Mouse (Mus musculus) midbrain, embryonic 15.5 days (tissue): ENCODE measurements around the gene Tmtc1. TPM values are rescaled to one million over a fixed set of nuclear protein-coding genes. Genes with fewer than 3 reads are reported as not detected.

Experiments used
- ATAC-seq: fragments of 200-750 bp; cut with Nextera tagmentation; replicated peaks from 2 replicates; pipeline ENCODE4 v1.8.0; 2017; ENCODE audit warnings: moderate TSS enrichment
- H3K27ac ChIP-seq: fragments of 300-500 bp; sonication (generic); 2 replicates; pipeline ENCODE4 v1.5.1; 2015; ENCODE audit warnings: mild to moderate bottlenecking, inconsistent platforms
- H3K27me3 ChIP-seq: fragments of 300-500 bp; sonication (generic); replicated peaks from 2 replicates; pipeline ENCODE4 v1.6.1; 2015; ENCODE audit warnings: inconsistent platforms
- H3K36me3 ChIP-seq: fragments of 300-500 bp; sonication (generic); replicated peaks from 2 replicates; pipeline ENCODE4 v1.6.1; 2015; ENCODE audit warnings: inconsistent platforms
- H3K4me1 ChIP-seq: fragments of 300-500 bp; sonication (generic); 2 replicates; pipeline ENCODE4 v1.6.1; 2015; ENCODE audit warnings: inconsistent platforms
- H3K4me2 ChIP-seq: fragments of 300-500 bp; sonication (generic); 2 replicates; pipeline ENCODE4 v1.6.1; 2015; ENCODE audit warnings: inconsistent platforms, mild to moderate bottlenecking, moderate library complexity
- H3K4me3 ChIP-seq: fragments of 300-500 bp; sonication (generic); 2 replicates; pipeline ENCODE4 v1.5.1; 2015; ENCODE audit warnings: mild to moderate bottlenecking, inconsistent platforms
- H3K9ac ChIP-seq: fragments of 300-500 bp; sonication (generic); 2 replicates; pipeline ENCODE4 v1.6.1; 2015; ENCODE audit warnings: mild to moderate bottlenecking, inconsistent platforms
- H3K9me3 ChIP-seq: fragments of 300-500 bp; sonication (generic); 2 replicates; pipeline ENCODE4 v1.6.1; 2016; ENCODE audit warnings: inconsistent platforms
- WGBS: fragments of 180-500 bp; shearing (Covaris S2); methylation state at CpG from one replicate; pipeline ENCODE4 v1.1.7; 2015; ENCODE audit warnings: mixed read lengths; 5-methylcytosine and 5-hydroxymethylcytosine counted together
- polyA plus RNA-seq: library from polyadenylated mRNA; unstranded; fragments of >200 nt; fragmentation: Nextera tagmentation; extraction: Ambion mirVana; gene quantifications from 2 replicates; pipeline ENCODE4 v1.2.1, GENCODE M21; 2015

Tmtc1 gene
- polyA plus RNA-seq, 1 experiment from 2014 or later = 2.3 TPM

- no peak for ATAC-seq
- 0 out of 2 replicates have a peak, but pooled peaks cover 2% of the 10 kb centered on the region for H3K4me1 ChIP-seq
- no peak overlapping the region for H3K4me3 ChIP-seq
- no peak overlapping the region for H3K27ac ChIP-seq
- peaks cover 9% of the 10 kb centered on the region; the same call in 1 of the 2 replicates for H3K36me3 ChIP-seq
- H3K9me3 ChIP-seq = peaks cover 4% of the 10 kb centered on the region; the same call in 1 of the 2 replicates
- no peak overlapping the region for H3K4me2 ChIP-seq
- H3K27me3 ChIP-seq = no peaks in the 10 kb centered on the region
- 33% methylated on average over 8 of the region's 12 CpGs for WGBS
- no peak overlapping the region for H3K9ac ChIP-seq
Measured at GRCm38 (mm10) chr6:148358580-148359246, 85.5 kb downstream of the Tmtc1 start.

DNA sequence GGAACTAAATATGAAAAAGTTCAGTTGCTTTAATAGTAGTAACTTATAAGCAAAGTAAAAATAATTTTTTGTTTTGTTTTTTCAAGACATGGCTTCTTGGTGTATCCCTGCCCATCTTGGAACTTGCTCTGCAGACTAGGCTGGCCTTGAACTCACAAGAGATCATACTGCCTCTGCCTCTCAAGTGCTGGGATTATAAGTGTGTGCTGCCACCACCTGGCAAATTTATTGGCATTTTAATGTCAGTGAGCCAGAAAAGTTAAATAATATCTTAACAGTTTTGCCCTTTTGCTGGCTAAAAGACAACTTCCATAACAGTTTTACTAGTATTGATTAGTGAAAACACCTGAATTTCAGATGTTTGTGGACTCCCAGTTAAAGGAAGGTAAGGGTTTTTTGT is 88.0 kb downstream of the Tmtc1 start:
- no peak overlapping the region for H3K4me2 ChIP-seq
- no peaks in the 10 kb centered on the region for H3K27me3 ChIP-seq
- no peak overlapping the region for H3K4me3 ChIP-seq
- no peak for ATAC-seq
- no peaks in the 10 kb centered on the region for H3K4me1 ChIP-seq
- H3K36me3 ChIP-seq = peaks cover 9% of the 10 kb centered on the region; the same call in 1 of the 2 replicates
- H3K9ac ChIP-seq = no peak overlapping the region
- H3K9me3 ChIP-seq = peaks cover 4% of the 10 kb centered on the region; the same call in 1 of the 2 replicates
- no peak overlapping the region for H3K27ac ChIP-seq

DNA sequence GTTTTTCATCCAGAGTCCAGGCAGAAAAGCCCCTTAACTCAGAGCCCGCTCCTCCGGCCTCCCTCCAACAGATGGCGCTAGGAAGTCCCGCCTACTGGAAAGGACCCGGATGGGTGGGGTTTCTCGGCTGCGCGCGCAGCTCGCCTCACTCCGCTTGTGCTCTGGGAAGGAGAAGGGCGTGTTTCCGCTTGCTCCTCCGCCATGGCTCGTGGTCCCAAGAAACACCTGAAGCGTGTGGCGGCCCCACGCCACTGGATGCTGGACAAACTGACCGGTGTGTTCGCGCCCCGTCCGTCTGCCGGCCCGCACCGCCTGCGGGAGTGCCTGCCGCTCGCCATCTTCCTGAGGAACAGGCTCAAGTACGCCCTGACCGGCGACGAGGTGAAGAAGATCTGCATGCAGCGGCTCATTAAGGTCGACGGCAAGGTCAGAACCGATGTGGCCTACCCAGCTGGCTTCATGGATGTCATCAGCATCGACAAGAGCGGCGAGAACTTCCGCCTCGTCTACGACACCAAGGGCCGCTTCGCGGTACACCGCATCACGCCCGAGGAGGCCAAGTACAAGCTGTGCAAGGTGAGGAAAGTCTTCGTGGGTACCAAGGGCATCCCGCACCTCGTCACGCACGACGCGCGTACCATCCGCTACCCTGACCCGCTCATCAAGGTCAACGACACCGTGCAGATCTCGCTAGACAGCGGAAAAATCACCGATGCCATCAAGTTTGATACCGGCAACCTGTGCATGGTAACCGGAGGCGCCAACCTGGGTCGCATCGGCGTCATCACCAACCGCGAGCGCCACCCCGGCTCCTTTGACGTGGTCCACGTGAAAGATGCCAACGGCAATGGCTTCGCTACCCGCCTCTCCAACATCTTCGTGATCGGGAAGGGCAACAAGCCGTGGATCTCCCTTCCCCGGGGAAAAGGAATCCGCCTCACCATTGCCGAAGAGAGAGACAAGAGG is 89.4 kb downstream of the Tmtc1 start:
- H3K9ac ChIP-seq = peak overlapping the region; percentile 37; the same call in 1 of the 2 replicates
- no peak overlapping the region for H3K27ac ChIP-seq
- H3K9me3 ChIP-seq = peaks cover 4% of the 10 kb centered on the region; the same call in 1 of the 2 replicates
- peaks cover 9% of the 10 kb centered on the region; the same call in 1 of the 2 replicates for H3K36me3 ChIP-seq
- H3K4me3 ChIP-seq = peak overlapping the region; percentile 46
- no peaks in the 10 kb centered on the region for H3K27me3 ChIP-seq
- H3K4me2 ChIP-seq = peak overlapping the region; percentile 51
- peak; percentile 90 for ATAC-seq
- 34% methylated on average over 85 of the region's 85 CpGs for WGBS
- no peaks in the 10 kb centered on the region for H3K4me1 ChIP-seq

DNA sequence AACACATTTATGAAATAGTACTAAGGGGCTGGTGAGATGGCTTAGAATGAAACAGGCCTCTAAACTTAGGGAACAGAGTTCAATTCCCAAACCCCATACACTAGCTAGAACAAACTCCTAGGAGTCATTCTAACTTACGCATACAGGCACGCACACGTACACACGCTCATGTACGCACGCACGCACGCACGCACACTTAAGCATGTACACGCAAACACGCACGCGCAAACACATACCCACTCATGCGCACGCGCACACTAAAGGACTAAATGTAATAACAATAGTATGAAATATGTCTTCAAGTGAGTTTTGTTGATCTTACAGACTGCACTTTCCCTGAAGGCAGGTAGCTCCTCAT is 90.1 kb downstream of the Tmtc1 start:
- Histone ChIP-seq H3K4me3 (peak overlapping the region; percentile 46), H3K4me1 (no peaks in the 10 kb centered on the region), H3K36me3 (peaks cover 9% of the 10 kb centered on the region; the same call in 1 of the 2 replicates), H3K27me3 (no peaks in the 10 kb centered on the region), H3K27ac (no peak overlapping the region), H3K4me2 (peak overlapping the region; percentile 51), H3K9me3 (peaks cover 4% of the 10 kb centered on the region; the same call in 1 of the 2 replicates), H3K9ac (no peak overlapping the region)
- 82% methylated on average over 16 of the region's 16 CpGs for WGBS
- ATAC-seq = peak; percentile 62; the same call in 1 of the 2 replicates

- Histone ChIP-seq H3K27me3 (no peaks in the 10 kb centered on the region), H3K4me3 (no peak overlapping the region), H3K9me3 (no peaks in the 10 kb centered on the region), H3K9ac (no peak overlapping the region), H3K27ac (no peak overlapping the region), H3K4me2 (no peak overlapping the region), H3K4me1 (no peaks in the 10 kb centered on the region), H3K36me3 (no peaks in the 10 kb centered on the region)
- no peak for ATAC-seq
- WGBS = 86% methylated on average over 3 of the region's 3 CpGs
Measured at GRCm38 (mm10) chr6:148345001-148345400, 99.2 kb downstream of the Tmtc1 start.

GRCm38 (mm10) chr6:148342191-148342590 is 102.0 kb downstream of the Tmtc1 start:
- H3K27ac ChIP-seq = no peak overlapping the region
- H3K9me3 ChIP-seq = no peaks in the 10 kb centered on the region
- H3K4me1 ChIP-seq = peaks cover 6% of the 10 kb centered on the region; the same call in 1 of the 2 replicates
- no peaks in the 10 kb centered on the region for H3K27me3 ChIP-seq
- no peak for ATAC-seq
- 90% methylated on average over 2 of the region's 2 CpGs for WGBS
- no peak overlapping the region for H3K4me2 ChIP-seq
- H3K36me3 ChIP-seq = no peaks in the 10 kb centered on the region
- no peak overlapping the region for H3K9ac ChIP-seq
- no peak overlapping the region for H3K4me3 ChIP-seq

- 81% methylated on average over 2 of the region's 2 CpGs for WGBS
- no peak for ATAC-seq
- no peaks in the 10 kb centered on the region for H3K9me3 ChIP-seq
Measured at GRCm38 (mm10) chr6:148341765-148342164, 102.4 kb downstream of the Tmtc1 start.

GRCm38 (mm10) chr6:148338326-148338957 is 105.7 kb downstream of the Tmtc1 start:
- Histone ChIP-seq H3K4me2 (no peak overlapping the region), H3K27me3 (no peaks in the 10 kb centered on the region), H3K4me1 (peaks cover 6% of the 10 kb centered on the region; the same call in 1 of the 2 replicates), H3K4me3 (no peak overlapping the region), H3K36me3 (no peaks in the 10 kb centered on the region), H3K27ac (no peak overlapping the region), H3K9me3 (no peaks in the 10 kb centered on the region), H3K9ac (no peak overlapping the region)
- WGBS = 17% methylated on average over 3 of the region's 3 CpGs
- peak; percentile 74 for ATAC-seq

More at GRCm38 (mm10) chr6:148341765-148342164, 102.4 kb downstream of the Tmtc1 start:
- H3K36me3 ChIP-seq = no peaks in the 10 kb centered on the region
- H3K9ac ChIP-seq = no peak overlapping the region
- H3K4me1 ChIP-seq = peaks cover 6% of the 10 kb centered on the region; the same call in 1 of the 2 replicates
- no peaks in the 10 kb centered on the region for H3K27me3 ChIP-seq
- H3K4me2 ChIP-seq = no peak overlapping the region
- no peak overlapping the region for H3K4me3 ChIP-seq
- H3K27ac ChIP-seq = no peak overlapping the region

GRCm38 (mm10) chr6:148336290-148336955 is 107.8 kb downstream of the Tmtc1 start:
- Histone ChIP-seq H3K4me3 (no peak overlapping the region), H3K4me1 (peaks cover 6% of the 10 kb centered on the region; the same call in 1 of the 2 replicates), H3K9me3 (no peaks in the 10 kb centered on the region), H3K27ac (no peak overlapping the region), H3K4me2 (no peak overlapping the region), H3K9ac (no peak overlapping the region), H3K36me3 (no peaks in the 10 kb centered on the region), H3K27me3 (no peaks in the 10 kb centered on the region)
- no peak for ATAC-seq

- Histone ChIP-seq H3K36me3 (no peaks in the 10 kb centered on the region), H3K27me3 (no peaks in the 10 kb centered on the region), H3K9ac (no peak overlapping the region), H3K9me3 (no peaks in the 10 kb centered on the region), H3K4me3 (no peak overlapping the region), H3K27ac (no peak overlapping the region), H3K4me2 (no peak overlapping the region), H3K4me1 (no peaks in the 10 kb centered on the region)
- 89% methylated on average over 2 of the region's 2 CpGs for WGBS
- no peak for ATAC-seq
Measured at GRCm38 (mm10) chr6:148331916-148332315, 112.3 kb downstream of the Tmtc1 start.

DNA sequence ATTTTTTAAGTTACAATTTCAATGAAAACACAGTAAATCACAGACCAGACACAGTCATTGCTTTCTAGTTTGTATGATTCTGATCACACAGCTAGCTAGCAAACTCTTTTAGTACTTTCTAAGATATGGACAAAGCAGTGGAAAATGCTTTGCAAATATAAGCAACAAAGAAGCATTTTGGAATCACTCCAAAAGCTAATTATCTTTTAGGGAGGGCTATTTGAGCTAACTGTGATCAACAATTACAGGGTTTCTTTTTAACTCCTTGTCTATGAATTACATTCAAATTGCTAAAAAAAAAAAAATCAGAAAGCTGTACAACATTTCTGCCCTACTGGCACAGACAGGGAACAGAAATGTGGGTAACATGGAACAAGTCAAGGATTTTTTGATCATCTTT is 114.2 kb downstream of the Tmtc1 start:
- H3K9ac ChIP-seq = no peak overlapping the region
- H3K36me3 ChIP-seq = no peaks in the 10 kb centered on the region
- H3K4me2 ChIP-seq = no peak overlapping the region
- ATAC-seq = no peak
- H3K4me3 ChIP-seq = no peak overlapping the region
- H3K4me1 ChIP-seq = no peaks in the 10 kb centered on the region
- H3K9me3 ChIP-seq = no peaks in the 10 kb centered on the region
- no peaks in the 10 kb centered on the region for H3K27me3 ChIP-seq
- no peak overlapping the region for H3K27ac ChIP-seq
